Mouse (Mus musculus) adrenal gland (tissue): Measurements from ENCODE around the gene 1700022I11Rik.
"Not testable (repeated sequence)": the region's sequence is repeated elsewhere in the genome, so short reads cannot be mapped to it uniquely, and the experiment has no call there.

ENCODE experiments used
- intact Hi-C: fragments of 180-260 bp; cut with DNase I; formaldehyde crosslinking; loops from one replicate; pipeline ENCODE4 v1.15.1; 2025

Gene 1700022I11Rik

DNA sequence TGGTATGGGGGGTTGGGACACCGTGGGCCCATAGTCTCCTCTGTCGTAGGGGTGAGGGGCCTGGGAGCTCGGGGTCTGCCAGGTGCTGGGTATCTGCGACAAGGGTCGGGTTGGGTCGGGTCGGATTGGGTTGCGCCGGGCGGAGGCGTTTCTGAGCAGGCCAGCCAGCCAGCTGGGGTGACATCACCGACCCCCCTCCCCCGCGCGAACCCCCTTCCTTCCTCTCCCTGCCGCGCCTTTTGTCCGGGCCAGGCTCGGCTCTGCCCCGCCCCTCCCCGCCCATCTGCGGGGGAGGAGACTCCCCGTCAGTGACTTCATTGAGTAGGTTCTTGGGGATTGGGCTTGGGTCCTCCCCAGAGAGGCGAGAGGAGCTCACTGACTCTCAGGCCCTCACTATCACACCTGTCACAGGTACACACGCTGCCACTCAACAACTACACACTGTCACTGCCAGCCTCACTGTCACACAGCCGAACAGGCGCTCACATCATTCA lies 19.3 kb upstream of the 1700022I11Rik start:
- intact Hi-C loops = no loop called here

DNA sequence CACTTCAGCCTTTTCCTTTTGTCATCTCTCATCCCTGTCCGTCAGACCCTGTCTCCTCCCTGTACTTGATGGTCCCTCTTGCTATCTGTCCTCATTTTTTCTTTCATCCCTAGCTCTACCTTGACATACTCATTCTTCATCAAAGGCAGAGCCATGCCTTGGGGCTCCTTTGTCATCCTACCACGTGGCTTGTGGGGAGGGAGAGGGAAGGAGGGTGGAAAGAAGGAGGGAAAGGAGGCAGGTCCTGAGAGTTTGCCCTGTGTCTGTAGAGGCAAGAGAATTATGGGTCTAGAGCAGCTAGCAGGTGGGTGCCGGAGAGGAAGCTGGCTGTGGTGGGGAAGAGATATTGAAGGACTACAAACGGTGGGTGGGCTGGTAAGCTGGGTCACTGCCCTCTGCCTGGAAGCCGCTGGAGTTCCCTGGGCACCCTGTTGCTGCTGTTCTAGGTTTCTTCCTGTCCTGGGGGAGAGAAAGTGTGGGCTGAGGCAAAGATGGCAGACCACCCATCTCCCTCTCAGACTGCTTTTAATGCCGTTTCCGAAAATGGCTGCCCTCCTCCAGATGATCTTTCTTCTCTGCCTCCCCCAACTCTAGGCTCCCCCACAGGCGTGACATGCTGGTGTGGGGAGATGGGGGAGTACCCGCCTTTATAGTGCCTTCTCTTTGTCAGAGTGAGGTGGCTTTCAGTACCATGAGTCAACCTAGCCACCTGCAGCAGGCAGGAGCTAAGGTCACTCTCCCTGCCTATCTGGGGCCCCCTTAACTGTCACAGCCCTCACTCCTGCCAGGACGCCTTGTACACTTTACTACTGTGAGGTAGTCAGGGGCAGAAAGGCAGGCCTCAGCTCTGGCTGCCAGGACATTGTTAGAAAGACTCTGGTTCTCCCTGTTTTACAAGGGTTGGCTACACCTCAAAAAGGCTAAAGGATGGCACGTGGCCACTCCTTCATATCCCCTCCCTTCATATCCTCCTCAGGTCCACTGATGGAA lies 17.9 kb upstream of the 1700022I11Rik start:
- intact Hi-C loops = no loop called here

DNA sequence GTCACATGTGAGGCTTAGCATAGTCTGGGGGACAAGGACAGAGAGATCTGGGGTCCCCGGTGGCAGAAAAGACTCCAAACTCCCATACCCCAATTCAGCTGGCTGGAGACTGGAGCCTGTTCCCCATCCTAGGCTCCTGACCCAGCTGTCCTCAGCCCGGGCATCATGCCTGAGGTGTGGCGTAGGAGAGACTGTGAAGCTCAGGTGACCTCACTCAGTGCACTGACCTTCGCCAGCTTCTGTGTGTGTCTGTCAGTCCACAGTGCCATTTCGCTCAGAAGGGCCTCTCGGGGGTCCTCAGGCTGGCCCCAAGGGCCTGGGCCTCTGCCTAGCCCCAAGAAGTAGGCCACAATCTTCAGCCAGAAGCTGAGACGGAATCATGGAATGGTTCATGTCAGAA lies 16.8 kb upstream of the 1700022I11Rik start:
- intact Hi-C loops = no loop called here

DNA sequence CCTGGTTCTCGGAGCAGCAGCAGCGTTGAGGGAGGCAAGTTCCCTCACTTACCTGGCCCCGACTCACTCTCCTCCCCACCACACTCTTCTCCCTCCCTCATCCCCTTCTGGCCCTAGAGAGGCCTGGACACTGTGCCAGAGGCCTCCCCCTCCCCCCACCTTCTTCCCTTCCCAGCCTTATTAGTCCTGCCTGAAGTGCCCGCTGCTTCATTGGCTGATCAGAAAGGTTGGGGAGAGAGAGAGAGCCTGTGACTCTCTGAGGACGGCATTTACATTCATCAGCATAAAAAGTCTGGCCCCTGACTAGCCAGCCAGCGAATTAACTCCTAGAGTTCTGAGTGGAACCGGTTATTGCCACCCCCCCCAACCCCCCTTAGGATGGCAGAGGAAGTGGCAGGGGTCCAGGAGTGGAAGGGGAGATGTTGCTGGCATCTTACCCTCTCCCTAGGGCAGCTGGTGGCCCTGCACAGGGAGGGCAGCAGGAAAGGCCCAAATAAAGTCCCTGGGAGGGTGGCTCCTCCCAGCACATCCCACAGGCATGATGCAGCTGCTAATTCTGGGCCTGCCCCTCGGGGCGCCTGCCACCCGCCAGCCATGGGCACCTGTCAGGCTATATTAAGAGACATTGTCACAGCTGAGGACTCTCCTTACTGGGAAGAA lies 15.8 kb upstream of the 1700022I11Rik start:
- intact Hi-C loops = no loop called here

DNA sequence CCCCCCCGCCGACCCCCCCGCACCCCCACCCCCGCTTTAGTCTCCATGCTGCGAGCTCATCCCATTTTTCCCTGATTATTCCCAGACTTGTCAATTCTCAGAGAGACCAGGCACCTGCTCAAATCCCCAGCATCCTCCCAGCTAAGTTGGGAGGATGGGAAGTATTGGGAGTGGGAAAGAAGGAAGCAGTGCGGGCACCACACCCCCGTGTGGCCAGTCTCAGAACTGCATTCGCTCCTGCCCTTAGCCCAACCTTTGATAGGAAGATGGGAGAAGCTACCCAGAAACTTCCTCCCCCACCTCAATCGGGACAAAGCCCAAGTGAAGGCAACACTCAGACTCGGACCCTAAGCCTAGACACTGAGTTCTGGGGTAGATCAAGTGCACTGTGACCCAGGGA lies 15.1 kb upstream of the 1700022I11Rik start:
- intact Hi-C loops = no loop called here

DNA sequence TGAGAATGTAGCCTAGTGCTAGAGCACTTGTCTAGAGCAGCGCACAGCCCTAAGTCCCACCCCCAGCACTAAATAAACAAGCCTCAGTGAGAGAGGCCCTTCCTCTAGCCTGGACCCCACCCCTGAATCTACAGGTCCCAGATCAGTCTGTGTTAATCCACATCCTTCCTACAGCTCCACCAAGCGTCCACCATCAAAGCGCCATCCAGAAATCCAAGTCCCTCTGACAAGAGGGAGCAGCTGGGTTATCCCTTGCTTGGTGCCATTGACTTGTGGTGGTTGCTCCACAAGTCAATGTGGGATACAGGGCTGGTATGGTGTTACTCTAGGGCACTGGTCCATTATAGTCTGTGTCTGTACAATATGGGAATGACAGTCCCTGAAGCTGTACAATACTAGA lies 14.2 kb upstream of the 1700022I11Rik start:
- intact Hi-C loops = no loop called here

DNA sequence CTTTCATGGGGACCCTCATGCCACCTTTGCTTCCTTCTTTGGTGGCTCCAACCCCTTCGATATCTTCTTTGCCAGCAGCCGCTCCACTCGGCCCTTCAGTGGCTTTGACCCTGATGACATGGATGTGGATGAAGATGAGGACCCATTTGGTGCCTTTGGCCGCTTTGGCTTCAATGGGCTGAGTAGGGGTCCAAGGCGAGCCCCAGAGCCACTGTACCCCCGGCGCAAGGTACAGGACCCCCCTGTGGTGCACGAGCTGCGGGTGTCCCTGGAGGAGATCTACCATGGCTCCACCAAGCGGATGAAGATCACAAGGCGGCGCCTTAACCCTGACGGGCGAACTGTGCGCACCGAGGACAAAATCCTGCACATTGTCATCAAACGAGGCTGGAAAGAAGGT lies 12.8 kb upstream of the 1700022I11Rik start:
- intact Hi-C loops = no loop called here

DNA sequence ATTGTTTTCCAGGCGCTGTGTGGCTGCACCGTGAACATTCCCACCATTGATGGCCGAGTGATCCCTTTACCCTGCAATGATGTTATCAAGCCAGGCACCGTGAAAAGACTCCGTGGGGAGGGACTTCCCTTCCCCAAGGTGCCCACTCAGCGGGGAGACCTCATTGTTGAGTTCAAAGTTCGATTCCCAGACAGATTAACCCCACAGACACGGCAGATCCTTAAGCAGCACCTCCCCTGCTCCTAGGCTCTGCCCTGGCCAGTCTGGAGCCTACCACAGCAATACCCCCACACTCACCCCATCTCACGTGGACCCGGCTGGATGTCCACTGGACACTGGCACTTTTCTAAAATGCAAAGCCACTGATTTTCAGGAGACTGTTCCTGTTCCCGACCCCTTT lies 12.1 kb upstream of the 1700022I11Rik start:
- intact Hi-C loops = no loop called here

DNA sequence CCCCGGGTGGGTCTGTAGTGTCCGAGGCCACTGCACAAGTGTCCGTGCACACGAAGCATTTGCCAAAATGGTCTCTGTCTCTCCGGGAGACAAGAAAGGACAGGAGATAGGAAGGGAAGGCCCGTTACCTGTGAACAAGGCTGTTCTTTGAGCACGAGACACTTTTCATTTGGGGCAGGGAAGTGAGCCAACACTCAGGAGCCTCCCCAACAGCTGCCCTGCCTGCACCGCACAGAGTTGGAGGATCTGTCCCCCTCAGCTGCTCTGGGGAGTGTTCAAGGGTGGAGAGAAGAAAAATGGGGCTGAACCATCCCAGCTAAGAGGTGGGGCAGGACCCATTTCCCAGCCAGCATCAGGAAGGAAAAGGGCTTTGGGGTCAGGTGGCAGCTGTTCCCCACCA lies 11.4 kb upstream of the 1700022I11Rik start:
- intact Hi-C loops = no loop called here

DNA sequence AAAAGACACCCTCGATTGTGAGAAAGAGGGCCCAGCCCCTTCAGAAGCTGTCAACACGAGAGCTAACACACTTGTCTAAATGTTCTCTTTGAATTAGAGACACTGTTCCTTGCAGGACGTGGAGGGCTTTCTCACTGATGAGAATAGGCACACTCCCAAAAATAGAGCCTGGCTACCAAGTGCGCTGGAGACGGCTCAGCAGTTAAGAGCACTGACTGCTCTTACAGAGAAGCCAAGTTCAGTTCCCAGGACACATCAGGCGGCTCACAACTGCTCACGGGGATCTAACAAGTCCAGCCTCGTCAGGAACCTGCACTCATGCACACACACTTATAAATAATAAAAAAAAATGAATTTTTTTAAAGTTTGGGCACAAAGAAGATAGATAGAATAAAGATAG lies 10.5 kb upstream of the 1700022I11Rik start:
- intact Hi-C loops = no loop called here

DNA sequence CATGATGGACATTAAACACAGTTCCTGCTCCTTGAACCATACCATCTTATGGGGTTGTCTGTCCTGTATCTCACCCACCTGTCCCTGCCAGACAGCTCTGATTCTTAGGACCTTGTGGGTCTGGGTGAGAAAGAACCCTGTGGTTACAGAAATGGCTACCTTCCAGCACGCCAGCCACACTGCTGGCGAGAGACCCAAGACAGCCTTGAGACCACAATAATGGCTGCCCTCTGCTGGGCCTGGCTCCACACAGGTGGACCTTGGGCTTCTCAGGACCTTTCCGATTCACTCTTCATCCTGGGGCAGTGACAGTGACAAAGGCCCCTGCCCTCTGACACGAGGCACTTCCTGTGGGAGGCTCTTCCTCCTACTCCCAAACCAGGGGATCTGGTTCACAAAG lies 10.0 kb upstream of the 1700022I11Rik start:
- intact Hi-C loops = no loop called here

DNA sequence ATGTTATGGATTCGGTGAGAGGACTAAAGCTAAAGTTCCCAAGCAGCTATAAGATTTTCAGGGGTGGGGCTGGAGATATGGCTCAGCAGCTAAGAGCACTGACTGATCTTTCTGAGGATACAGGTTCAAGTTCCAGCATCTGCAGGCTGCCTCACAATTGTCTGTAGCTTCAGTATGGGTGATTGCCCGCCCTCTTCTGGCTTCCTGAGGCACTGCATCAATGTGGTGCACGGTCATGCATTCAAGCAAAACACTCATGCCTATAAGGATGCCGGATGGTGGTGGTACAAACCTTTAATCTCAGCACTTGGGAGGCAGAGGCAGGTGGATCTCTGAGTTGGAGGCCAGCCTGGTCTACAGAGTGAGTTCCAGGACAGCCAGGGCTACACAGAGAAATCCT lies 7.8 kb upstream of the 1700022I11Rik start:
- intact Hi-C loops = loop anchor here (5.0 kb wide), 1 partner anchor 84 kb away; no protein-coding TSS in a partner anchor

DNA sequence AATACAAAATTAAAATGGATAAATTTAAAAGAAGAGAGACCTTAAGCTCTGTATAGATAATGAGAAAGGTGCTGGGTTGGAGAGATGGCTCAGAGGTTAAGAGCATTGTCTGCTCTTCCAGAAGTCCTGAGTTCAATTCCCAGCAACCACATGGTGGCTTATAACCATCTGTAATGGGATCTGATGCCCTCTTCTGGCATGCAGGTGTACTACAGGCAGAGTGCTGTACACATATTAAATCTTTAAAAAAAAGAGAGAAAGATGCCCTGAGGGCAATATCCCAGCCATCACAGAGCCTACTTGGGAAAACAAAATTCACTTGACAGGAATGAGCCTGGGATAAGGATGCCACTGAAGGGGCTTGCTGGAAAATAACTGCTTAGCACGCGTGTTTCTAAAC lies 5.9 kb upstream of the 1700022I11Rik start:
- intact Hi-C loops = loop anchor here (5.0 kb wide), 1 partner anchor 86 kb away; no protein-coding TSS in a partner anchor

DNA sequence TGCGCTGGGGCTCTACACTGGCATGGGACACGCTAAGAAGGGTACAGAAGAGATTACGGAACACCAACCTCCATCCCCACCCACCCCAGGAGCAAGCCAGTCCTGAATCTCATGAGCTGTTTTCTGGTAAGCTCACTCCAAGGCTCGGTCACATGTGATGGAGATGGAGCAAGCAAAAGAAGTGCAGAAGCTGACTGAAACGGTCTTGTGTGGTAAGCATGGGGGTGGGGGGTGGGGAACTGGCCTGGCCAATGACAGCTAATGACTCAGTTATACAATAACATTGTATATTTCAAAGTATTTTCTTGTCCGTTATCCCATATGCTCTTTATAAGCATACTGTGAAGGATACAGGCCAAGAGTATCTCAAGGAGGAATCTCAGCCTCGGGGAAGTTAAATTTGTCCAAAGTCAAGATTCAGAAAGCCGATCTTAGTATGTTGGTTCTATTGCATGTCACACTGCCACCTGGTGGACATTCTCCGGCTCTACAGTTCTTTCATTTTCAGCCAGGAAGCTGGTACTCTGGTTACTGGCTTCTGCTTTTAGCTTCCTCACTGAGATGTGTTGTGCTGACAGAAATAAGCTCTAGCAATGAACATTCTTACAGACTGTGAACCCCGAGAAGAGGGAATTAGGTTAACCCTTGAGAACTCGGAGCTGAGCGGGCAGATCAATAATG lies 4.2 kb upstream of the 1700022I11Rik start:
- intact Hi-C loops = no loop called here

DNA sequence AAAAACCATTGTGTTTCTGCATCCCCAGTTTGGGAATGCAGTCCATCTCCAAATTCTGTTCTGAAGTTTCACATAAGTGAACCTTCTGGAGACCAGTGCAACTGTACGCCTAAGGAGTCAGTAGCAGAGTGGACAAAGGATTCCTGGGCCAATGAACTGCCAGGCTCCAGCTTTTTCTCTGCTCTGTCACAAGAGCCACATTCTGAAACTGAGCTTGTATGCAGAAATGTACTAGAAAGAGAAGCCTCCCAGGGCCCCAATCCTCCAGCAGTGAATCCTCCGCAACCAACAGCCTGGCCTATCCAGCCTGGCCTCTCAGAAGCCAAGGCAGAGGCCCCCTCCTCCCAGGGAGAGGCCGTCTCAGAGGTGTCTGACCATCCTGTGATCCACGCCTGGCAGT lies 3.5 kb downstream of the 1700022I11Rik start:
- intact Hi-C loops = no loop called here

DNA sequence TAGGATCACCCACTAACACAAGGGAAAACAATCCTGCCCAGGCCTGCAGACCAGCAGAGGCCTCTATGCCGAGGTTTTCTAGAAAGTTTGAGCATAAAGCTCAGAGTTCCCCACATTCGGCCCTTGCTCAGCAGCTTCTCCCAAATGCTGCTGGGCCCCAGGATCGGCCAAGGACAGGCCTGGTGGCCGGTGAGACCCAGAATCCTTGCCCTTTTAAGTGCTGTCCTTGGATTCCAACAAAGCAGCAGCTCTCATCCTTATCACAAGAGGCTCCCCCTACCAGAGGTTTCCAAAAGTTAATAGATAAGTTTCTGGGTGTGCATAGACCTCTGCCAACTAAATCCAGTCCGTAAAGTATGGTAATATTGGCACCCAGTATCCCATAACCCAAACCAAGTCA lies 4.5 kb downstream of the 1700022I11Rik start:
- intact Hi-C loops = no loop called here

DNA sequence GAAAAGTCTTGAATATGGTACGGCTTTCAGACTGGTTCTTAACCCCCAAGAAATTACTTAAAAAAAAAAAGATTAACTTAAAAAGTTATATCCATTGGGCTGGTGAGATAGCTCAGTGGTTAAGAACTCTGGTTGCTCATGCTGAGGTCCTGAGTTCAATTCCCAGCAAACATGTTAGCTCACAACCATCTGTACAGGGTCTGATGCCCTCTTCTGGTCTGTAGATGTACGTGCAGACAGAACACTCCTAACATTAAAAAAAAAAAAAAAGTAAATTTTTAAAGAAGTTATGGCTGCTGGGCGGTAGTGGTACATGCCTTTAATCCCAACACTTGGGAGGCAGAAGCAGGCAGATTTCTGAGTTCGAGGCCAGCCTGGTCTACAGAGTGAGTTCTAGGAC lies 8.7 kb downstream of the 1700022I11Rik start:
- intact Hi-C loops = no loop called here

DNA sequence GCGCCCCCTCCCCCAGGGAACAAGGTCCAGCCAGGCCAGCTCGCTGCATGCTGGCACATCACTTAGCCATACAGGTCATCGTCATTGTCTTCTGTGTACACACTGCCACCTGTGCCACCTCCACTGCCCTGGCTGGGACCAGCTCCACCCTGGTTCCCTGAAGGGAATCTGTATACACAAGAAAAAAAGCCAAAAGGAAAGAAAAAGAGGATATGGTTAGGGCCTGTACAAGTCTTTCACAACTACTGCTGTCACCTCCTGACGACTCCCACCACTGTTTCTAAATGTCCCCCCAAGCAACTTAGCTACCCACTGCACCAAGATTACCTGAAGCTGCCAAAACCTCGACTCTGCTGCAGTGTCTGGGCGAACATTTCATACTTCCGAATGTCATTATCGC lies 11.1 kb downstream of the 1700022I11Rik start:
- intact Hi-C loops = not testable (repeated sequence)

DNA sequence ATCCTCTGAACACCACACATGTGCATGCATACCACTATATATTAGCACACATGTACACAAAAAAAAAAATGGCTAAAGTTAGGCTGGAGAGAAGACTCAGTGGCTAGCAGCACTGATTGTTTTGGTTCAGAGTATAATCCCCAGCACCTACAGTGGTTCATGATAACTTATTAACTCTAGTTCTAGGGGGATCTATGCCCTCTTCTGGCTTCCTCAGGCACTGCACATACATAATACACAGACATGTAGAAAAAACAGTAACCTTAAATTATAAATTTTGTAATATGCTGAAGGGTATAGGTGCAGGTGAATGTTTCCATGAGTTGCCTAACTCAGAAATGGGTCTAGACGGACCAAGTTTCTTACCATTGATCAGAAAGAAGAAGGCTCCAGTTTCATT lies 18.9 kb downstream of the 1700022I11Rik start:
- intact Hi-C loops = no loop called here

DNA sequence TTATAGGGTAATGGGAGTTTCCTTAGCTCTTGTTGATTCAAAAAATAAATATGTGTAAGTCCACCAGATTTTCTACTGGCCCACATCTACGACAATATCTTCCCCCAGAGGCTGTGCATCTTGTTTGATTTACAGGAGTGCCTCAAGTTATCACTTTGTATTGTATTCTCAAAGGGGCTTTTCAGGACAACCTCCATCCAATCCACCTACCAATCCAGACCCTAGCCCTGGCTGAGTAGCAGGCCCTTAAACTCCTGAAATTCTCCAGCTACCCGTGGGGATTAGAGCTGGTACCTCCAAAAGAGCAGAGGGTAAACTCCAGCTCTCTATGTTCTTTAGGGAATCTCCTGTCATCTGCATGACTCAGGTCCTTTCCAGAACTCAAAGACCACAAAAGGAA lies 28.6 kb downstream of the 1700022I11Rik start:
- intact Hi-C loops = no loop called here

DNA sequence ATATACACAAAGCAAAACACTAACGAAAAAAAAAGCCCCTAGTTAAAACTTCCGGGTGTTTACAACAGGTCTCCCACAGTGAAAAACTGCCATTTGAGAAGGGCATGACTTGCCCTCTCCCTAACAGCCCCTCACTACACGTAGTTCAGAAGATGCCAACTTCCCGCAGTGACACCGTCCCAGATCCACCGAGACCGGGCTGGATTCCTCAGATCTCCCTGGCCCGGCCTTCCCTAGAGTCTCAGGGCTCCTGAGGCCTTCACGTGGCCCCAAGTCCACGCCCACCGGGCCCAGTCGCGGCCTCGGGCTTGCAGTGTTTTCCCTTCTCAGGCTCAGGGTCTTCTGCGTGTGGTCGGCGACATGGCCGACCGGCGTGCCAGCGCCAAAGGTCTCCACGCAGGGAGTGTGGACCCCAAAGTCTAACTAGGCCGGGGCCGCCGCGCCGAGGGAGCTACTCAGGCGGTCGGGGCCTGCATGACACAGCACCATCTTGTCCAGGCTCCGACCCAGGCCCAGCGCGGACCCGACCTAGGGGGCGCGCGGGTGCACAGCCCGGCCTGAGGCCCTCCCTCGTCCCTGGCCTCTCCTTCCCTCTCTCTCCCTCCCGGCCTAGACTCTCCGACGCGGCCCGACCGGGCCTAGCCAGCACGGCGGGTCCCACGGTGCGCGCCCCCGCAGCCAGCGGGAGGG lies 30.2 kb downstream of the 1700022I11Rik start:
- intact Hi-C loops = no loop called here
